Mouse (Mus musculus) liver, embryonic 11.5 days (tissue): Measurements from ENCODE around the gene Fam131c. TPM values are rescaled to one million over a fixed set of nuclear protein-coding genes. Genes with fewer than 3 reads are reported as not detected.

Experiments
- ATAC-seq: fragments of 200-750 bp; cut with Nextera tagmentation; replicated peaks from 2 replicates; pipeline ENCODE4 v1.8.0; 2017; ENCODE audit warnings: moderate number of reproducible peaks, mild to moderate bottlenecking, moderate TSS enrichment, moderate library complexity; ENCODE audit not compliant: low FRiP score
- DNase-seq: peaks from one replicate; pipeline ENCODE4 v3.0.0-alpha.2; 2017; ENCODE audit warnings: low spot score
- H3K27ac ChIP-seq: fragments of 300-500 bp; sonication (generic); 2 replicates; pipeline ENCODE4 v1.5.1; 2014; ENCODE audit warnings: mild to moderate bottlenecking, low read depth, low read length, control low read depth
- H3K27me3 ChIP-seq: fragments of 300-500 bp; sonication (generic); replicated peaks from 2 replicates; pipeline ENCODE4 v1.6.1; 2014; ENCODE audit warnings: low read length, mixed read lengths; ENCODE audit not compliant: control insufficient read depth, insufficient read depth
- H3K36me3 ChIP-seq: fragments of 300-500 bp; sonication (generic); 2 replicates; pipeline ENCODE4 v1.6.1; 2014; ENCODE audit warnings: mild to moderate bottlenecking, low read length, moderate library complexity, mixed read lengths; ENCODE audit not compliant: control insufficient read depth, insufficient read depth
- H3K4me1 ChIP-seq: fragments of 300-500 bp; sonication (generic); replicated peaks from 2 replicates; pipeline ENCODE4 v1.6.1; 2014; ENCODE audit warnings: low read length, mixed read lengths; ENCODE audit not compliant: control insufficient read depth, insufficient read depth
- H3K4me2 ChIP-seq: fragments of 300-500 bp; sonication (generic); 2 replicates; pipeline ENCODE4 v1.6.1; 2014; ENCODE audit warnings: mild to moderate bottlenecking, control low read depth, moderate library complexity
- H3K4me3 ChIP-seq: fragments of 300-500 bp; sonication (generic); 2 replicates; pipeline ENCODE4 v1.5.1; 2014; ENCODE audit warnings: low read depth, low read length, control low read depth
- H3K9ac ChIP-seq: fragments of 300-500 bp; sonication (generic); 2 replicates; pipeline ENCODE4 v1.6.1; 2014; ENCODE audit warnings: low read depth, low read length, control low read depth
- H3K9me3 ChIP-seq: fragments of 300-500 bp; sonication (generic); 2 replicates; pipeline ENCODE4 v1.6.1; 2016; ENCODE audit warnings: low read length, inconsistent platforms, mixed read lengths; ENCODE audit not compliant: control insufficient read depth
- WGBS: fragments of 180-500 bp; shearing (Covaris S2); extraction: QIAGEN DNeasy Blood & Tissue Kit; methylation state at CpG from one replicate; pipeline ENCODE4 v1.1.7; 2014; 5-methylcytosine and 5-hydroxymethylcytosine counted together
- polyA plus RNA-seq: library from polyadenylated mRNA; unstranded; fragments of >200 nt; fragmentation: Nextera tagmentation; extraction: Ambion mirVana; gene quantifications from 2 replicates; pipeline ENCODE4 v1.2.1, GENCODE M21; 2014

Fam131c gene
- polyA plus RNA-seq, 1 experiment from 2014 or later = 0.64 TPM

DNA sequence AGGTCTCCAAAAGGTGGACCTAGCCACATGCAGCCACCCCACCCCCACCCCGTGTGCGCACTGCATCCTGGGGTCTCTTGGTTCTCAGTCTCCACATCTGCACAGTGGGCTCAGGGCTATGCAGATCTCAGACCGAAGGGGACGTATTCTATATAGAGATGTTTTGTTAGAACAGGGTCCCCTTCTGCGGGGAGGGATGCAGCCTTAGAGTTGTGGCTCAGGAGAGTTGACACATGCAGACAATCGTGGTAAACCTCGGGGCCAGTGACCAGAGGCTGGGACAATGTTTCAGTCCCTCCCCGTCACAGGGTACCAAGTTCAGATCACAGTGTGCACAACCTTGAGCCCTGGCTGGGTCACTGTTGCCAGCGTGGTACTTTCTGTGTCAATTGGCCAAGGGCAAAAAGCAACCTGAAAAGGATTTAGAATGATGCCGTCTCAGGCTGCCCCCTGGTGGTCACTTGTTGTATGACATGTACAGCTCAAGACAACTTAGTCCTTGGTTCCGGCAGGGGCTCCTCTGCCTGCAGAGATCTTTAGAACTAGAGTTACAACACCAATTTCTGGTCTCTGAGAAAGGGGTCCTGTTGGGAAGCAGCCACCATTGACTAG is 5.0 kb upstream of the Fam131c start:
- H3K27ac ChIP-seq = no peak overlapping the region
- H3K4me1 ChIP-seq = peaks cover 5% of the 10 kb centered on the region; the same call in 1 of the 2 replicates
- H3K9me3 ChIP-seq = no peaks in the 10 kb centered on the region
- H3K9ac ChIP-seq = no peak overlapping the region
- H3K4me3 ChIP-seq = no peak overlapping the region
- peak; percentile 84 for DNase-seq
- H3K36me3 ChIP-seq = no peaks in the 10 kb centered on the region
- peaks cover 66% of the 10 kb centered on the region for H3K27me3 ChIP-seq
- WGBS = 22% methylated on average over 11 of the region's 11 CpGs
- H3K4me2 ChIP-seq = no peak overlapping the region
- ATAC-seq = no peak

- DNase-seq (no peak), ATAC-seq (no peak)
- Histone ChIP-seq H3K4me2 (no peak overlapping the region), H3K27me3 (peaks cover 85% of the 10 kb centered on the region), H3K36me3 (no peaks in the 10 kb centered on the region), H3K27ac (no peak overlapping the region), H3K4me1 (peaks cover 10% of the 10 kb centered on the region; the same call in 1 of the 2 replicates), H3K4me3 (no peak overlapping the region), H3K9ac (no peak overlapping the region), H3K9me3 (no peaks in the 10 kb centered on the region)
- 60% methylated on average over 8 of the region's 8 CpGs for WGBS
Measured at GRCm38 (mm10) chr4:141365126-141365525, 2.9 kb upstream of the Fam131c start.

- peaks cover 10% of the 10 kb centered on the region; the same call in 1 of the 2 replicates for H3K4me1 ChIP-seq
- no peak for DNase-seq
- 39% methylated on average over 7 of the region's 7 CpGs for WGBS
- no peak overlapping the region for H3K4me3 ChIP-seq
- no peak overlapping the region for H3K4me2 ChIP-seq
- no peak overlapping the region for H3K27ac ChIP-seq
- no peaks in the 10 kb centered on the region for H3K36me3 ChIP-seq
- no peak overlapping the region for H3K9ac ChIP-seq
- H3K27me3 ChIP-seq = peaks cover 86% of the 10 kb centered on the region
- ATAC-seq = no peak
- no peaks in the 10 kb centered on the region for H3K9me3 ChIP-seq
Measured at GRCm38 (mm10) chr4:141365876-141366275, 2.1 kb upstream of the Fam131c start.

DNA sequence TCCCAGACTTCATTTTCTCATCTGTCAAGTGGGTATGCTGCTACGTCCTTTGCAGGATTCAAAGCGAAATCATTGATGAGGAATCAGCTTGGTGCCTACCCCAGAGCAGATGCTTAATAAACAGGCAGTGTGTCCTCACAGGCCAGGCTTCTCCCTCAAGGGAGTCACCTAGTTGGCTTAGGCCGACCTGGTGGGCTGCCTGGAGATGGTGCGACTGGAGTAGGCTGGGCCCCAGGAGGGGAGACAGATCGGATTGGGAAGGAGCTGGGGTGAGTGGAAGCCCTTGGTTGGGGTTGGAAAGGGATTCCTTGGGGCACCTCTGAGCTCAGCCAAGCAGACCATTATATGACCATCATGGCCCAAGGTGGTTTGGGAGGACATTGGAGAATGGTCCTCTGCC is 4.4 kb downstream of the Fam131c start:
- H3K36me3 ChIP-seq = no peaks in the 10 kb centered on the region
- H3K9ac ChIP-seq = no peak overlapping the region
- H3K27ac ChIP-seq = no peak overlapping the region
- DNase-seq (no peak), ATAC-seq (no peak)
- H3K4me2 ChIP-seq = no peak overlapping the region
- H3K4me3 ChIP-seq = no peak overlapping the region
- peaks cover 5% of the 10 kb centered on the region; the same call in 1 of the 2 replicates for H3K4me1 ChIP-seq
- H3K27me3 ChIP-seq = peaks cover 29% of the 10 kb centered on the region
- H3K9me3 ChIP-seq = no peaks in the 10 kb centered on the region
- 83% methylated on average over 5 of the region's 5 CpGs for WGBS

- Histone ChIP-seq H3K9ac (no peak overlapping the region), H3K9me3 (no peaks in the 10 kb centered on the region), H3K36me3 (no peaks in the 10 kb centered on the region), H3K4me1 (peaks cover 6% of the 10 kb centered on the region; the same call in 1 of the 2 replicates), H3K4me3 (no peak overlapping the region), H3K27me3 (peaks cover 49% of the 10 kb centered on the region), H3K4me2 (no peak overlapping the region), H3K27ac (no peak overlapping the region)
- DNase-seq = no peak
- 68% methylated on average over 8 of the region's 8 CpGs for WGBS
- ATAC-seq = no peak
Measured at GRCm38 (mm10) chr4:141379674-141380073, 11.7 kb downstream of the Fam131c start.

- DNase-seq (no peak), ATAC-seq (no peak; the same call in 1 of the 2 replicates)
- Histone ChIP-seq H3K4me2 (peak overlapping the region; percentile 64), H3K27ac (no peak overlapping the region), H3K4me1 (peaks cover 6% of the 10 kb centered on the region; the same call in 1 of the 2 replicates), H3K9ac (no peak overlapping the region), H3K36me3 (no peaks in the 10 kb centered on the region), H3K9me3 (no peaks in the 10 kb centered on the region), H3K4me3 (peak overlapping the region; percentile 39), H3K27me3 (peaks cover 54% of the 10 kb centered on the region)
- WGBS = 2% methylated on average over 25 of the region's 25 CpGs
Measured at GRCm38 (mm10) chr4:141382406-141382805, 14.4 kb downstream of the Fam131c start.

DNA sequence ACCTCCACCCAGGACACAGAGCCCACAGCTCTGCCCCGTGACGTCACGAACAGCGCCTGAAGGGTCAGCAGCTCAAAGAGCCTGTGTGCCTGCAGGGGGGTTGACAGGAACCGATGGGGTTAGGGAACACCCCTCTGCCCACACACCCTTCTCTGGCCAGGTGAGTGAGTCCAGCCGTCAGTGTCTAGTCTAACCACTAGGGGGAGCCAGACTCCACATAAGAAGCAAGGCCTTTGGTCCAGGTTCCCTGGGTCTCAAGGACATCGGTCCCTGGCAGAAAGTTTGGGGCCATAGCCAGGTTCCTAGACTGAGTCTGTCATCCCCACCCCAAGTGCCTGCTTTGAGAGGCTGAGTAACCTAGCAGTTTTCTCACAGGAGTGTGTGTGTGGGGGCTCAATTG is 17.3 kb downstream of the Fam131c start:
- H3K4me2 ChIP-seq = no peak overlapping the region
- peaks cover 51% of the 10 kb centered on the region for H3K27me3 ChIP-seq
- H3K4me1 ChIP-seq = peaks cover 6% of the 10 kb centered on the region; the same call in 1 of the 2 replicates
- no peak overlapping the region for H3K4me3 ChIP-seq
- no peaks in the 10 kb centered on the region for H3K36me3 ChIP-seq
- H3K27ac ChIP-seq = no peak overlapping the region
- ATAC-seq = no peak
- no peaks in the 10 kb centered on the region for H3K9me3 ChIP-seq
- H3K9ac ChIP-seq = no peak overlapping the region
- DNase-seq = no peak
- WGBS = 3% methylated on average over 7 of the region's 7 CpGs

DNA sequence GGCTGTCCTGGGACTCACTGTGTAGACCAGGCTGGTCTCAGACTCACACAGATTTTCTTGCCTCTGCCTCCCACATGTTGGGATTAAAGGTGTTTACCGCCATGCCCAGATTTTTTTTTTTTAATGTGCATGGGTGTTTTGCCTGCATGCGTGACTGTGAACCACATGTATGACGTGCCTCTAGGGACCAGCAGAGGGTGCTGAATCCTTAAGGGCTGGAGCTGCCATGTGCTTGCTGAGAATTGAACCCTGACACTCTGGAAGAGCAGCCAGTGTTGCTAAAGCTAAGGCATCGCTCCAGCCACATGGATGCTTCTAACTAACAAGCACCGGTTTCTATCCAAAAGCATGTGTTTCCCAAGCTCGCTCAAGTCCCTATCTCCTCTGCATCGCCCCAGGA is 18.1 kb downstream of the Fam131c start:
- H3K4me3 ChIP-seq = no peak overlapping the region
- peaks cover 6% of the 10 kb centered on the region; the same call in 1 of the 2 replicates for H3K4me1 ChIP-seq
- no peak for ATAC-seq
- no peaks in the 10 kb centered on the region for H3K36me3 ChIP-seq
- no peak for DNase-seq
- no peak overlapping the region for H3K9ac ChIP-seq
- H3K27me3 ChIP-seq = peaks cover 45% of the 10 kb centered on the region
- no peak overlapping the region for H3K4me2 ChIP-seq
- no peaks in the 10 kb centered on the region for H3K9me3 ChIP-seq
- WGBS = 62% methylated on average over 7 of the region's 7 CpGs
- no peak overlapping the region for H3K27ac ChIP-seq

GRCm38 (mm10) chr4:141387093-141387784 is 19.2 kb downstream of the Fam131c start:
- H3K4me1 ChIP-seq = peaks cover 5% of the 10 kb centered on the region; the same call in 1 of the 2 replicates
- WGBS = 22% methylated on average over 5 of the region's 5 CpGs

More at GRCm38 (mm10) chr4:141387093-141387784, 19.2 kb downstream of the Fam131c start:
- Histone ChIP-seq H3K36me3 (no peaks in the 10 kb centered on the region), H3K4me3 (no peak overlapping the region), H3K9ac (no peak overlapping the region), H3K4me2 (no peak overlapping the region), H3K9me3 (no peaks in the 10 kb centered on the region), H3K27ac (no peak overlapping the region), H3K27me3 (peaks cover 35% of the 10 kb centered on the region)
- ATAC-seq = no peak
- DNase-seq = peak; percentile 62
